Mouse (Mus musculus): Measurements from ENCODE around the gene Vcp.
A peak's percentile ranks its signal among the peaks of the same experiment; 100 is the strongest.

Gene Vcp

DNA sequence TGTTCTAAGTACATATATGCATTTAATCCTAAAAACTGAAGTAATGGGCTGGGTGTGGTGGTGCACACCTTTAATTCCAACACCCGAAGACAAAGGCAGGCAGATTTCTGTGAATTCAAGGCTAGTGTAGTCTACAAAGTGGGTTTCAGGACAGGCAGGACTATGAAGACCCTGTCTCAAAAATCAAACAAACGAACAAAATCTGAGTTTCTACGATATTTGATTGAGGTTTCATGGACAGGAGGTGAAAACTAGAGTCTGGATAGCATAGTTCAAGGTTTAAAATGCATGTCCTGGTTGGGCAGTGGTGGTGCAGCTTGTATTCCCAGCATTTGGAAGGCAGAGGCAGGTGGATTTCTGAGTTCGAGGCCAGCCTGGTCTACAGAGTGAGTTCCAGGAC is 31.0 kb downstream of the Vcp start, which contains the start of gene 1700022I11Rik:
Gene 1700022I11Rik, plus strand, starts transcription at position 301 of the 400 bp plus-strand sequence.
- DNase-seq: no peak

DNA sequence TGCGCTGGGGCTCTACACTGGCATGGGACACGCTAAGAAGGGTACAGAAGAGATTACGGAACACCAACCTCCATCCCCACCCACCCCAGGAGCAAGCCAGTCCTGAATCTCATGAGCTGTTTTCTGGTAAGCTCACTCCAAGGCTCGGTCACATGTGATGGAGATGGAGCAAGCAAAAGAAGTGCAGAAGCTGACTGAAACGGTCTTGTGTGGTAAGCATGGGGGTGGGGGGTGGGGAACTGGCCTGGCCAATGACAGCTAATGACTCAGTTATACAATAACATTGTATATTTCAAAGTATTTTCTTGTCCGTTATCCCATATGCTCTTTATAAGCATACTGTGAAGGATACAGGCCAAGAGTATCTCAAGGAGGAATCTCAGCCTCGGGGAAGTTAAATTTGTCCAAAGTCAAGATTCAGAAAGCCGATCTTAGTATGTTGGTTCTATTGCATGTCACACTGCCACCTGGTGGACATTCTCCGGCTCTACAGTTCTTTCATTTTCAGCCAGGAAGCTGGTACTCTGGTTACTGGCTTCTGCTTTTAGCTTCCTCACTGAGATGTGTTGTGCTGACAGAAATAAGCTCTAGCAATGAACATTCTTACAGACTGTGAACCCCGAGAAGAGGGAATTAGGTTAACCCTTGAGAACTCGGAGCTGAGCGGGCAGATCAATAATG is 35.1 kb downstream of the Vcp start:
- peak; percentile 71 to 74 for DNase-seq

DNA sequence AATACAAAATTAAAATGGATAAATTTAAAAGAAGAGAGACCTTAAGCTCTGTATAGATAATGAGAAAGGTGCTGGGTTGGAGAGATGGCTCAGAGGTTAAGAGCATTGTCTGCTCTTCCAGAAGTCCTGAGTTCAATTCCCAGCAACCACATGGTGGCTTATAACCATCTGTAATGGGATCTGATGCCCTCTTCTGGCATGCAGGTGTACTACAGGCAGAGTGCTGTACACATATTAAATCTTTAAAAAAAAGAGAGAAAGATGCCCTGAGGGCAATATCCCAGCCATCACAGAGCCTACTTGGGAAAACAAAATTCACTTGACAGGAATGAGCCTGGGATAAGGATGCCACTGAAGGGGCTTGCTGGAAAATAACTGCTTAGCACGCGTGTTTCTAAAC is 36.8 kb downstream of the Vcp start:
- peak in 1 of 2 experiments; percentile 62 for DNase-seq

DNA sequence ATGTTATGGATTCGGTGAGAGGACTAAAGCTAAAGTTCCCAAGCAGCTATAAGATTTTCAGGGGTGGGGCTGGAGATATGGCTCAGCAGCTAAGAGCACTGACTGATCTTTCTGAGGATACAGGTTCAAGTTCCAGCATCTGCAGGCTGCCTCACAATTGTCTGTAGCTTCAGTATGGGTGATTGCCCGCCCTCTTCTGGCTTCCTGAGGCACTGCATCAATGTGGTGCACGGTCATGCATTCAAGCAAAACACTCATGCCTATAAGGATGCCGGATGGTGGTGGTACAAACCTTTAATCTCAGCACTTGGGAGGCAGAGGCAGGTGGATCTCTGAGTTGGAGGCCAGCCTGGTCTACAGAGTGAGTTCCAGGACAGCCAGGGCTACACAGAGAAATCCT is 38.7 kb downstream of the Vcp start:
- peak; percentile 77 to 84 for DNase-seq

DNA sequence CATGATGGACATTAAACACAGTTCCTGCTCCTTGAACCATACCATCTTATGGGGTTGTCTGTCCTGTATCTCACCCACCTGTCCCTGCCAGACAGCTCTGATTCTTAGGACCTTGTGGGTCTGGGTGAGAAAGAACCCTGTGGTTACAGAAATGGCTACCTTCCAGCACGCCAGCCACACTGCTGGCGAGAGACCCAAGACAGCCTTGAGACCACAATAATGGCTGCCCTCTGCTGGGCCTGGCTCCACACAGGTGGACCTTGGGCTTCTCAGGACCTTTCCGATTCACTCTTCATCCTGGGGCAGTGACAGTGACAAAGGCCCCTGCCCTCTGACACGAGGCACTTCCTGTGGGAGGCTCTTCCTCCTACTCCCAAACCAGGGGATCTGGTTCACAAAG is 40.9 kb downstream of the Vcp start:
- DNase-seq: peak; percentile 34 to 36

DNA sequence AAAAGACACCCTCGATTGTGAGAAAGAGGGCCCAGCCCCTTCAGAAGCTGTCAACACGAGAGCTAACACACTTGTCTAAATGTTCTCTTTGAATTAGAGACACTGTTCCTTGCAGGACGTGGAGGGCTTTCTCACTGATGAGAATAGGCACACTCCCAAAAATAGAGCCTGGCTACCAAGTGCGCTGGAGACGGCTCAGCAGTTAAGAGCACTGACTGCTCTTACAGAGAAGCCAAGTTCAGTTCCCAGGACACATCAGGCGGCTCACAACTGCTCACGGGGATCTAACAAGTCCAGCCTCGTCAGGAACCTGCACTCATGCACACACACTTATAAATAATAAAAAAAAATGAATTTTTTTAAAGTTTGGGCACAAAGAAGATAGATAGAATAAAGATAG is 41.4 kb downstream of the Vcp start:
- DNase-seq: no peak

DNA sequence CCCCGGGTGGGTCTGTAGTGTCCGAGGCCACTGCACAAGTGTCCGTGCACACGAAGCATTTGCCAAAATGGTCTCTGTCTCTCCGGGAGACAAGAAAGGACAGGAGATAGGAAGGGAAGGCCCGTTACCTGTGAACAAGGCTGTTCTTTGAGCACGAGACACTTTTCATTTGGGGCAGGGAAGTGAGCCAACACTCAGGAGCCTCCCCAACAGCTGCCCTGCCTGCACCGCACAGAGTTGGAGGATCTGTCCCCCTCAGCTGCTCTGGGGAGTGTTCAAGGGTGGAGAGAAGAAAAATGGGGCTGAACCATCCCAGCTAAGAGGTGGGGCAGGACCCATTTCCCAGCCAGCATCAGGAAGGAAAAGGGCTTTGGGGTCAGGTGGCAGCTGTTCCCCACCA is 42.3 kb downstream of the Vcp start:
- DNase-seq: no peak

DNA sequence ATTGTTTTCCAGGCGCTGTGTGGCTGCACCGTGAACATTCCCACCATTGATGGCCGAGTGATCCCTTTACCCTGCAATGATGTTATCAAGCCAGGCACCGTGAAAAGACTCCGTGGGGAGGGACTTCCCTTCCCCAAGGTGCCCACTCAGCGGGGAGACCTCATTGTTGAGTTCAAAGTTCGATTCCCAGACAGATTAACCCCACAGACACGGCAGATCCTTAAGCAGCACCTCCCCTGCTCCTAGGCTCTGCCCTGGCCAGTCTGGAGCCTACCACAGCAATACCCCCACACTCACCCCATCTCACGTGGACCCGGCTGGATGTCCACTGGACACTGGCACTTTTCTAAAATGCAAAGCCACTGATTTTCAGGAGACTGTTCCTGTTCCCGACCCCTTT is 43.0 kb downstream of the Vcp start:
- no peak for DNase-seq

DNA sequence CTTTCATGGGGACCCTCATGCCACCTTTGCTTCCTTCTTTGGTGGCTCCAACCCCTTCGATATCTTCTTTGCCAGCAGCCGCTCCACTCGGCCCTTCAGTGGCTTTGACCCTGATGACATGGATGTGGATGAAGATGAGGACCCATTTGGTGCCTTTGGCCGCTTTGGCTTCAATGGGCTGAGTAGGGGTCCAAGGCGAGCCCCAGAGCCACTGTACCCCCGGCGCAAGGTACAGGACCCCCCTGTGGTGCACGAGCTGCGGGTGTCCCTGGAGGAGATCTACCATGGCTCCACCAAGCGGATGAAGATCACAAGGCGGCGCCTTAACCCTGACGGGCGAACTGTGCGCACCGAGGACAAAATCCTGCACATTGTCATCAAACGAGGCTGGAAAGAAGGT is 43.7 kb downstream of the Vcp start:
- no peak for DNase-seq

DNA sequence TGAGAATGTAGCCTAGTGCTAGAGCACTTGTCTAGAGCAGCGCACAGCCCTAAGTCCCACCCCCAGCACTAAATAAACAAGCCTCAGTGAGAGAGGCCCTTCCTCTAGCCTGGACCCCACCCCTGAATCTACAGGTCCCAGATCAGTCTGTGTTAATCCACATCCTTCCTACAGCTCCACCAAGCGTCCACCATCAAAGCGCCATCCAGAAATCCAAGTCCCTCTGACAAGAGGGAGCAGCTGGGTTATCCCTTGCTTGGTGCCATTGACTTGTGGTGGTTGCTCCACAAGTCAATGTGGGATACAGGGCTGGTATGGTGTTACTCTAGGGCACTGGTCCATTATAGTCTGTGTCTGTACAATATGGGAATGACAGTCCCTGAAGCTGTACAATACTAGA is 45.1 kb downstream of the Vcp start:
- no peak for DNase-seq

DNA sequence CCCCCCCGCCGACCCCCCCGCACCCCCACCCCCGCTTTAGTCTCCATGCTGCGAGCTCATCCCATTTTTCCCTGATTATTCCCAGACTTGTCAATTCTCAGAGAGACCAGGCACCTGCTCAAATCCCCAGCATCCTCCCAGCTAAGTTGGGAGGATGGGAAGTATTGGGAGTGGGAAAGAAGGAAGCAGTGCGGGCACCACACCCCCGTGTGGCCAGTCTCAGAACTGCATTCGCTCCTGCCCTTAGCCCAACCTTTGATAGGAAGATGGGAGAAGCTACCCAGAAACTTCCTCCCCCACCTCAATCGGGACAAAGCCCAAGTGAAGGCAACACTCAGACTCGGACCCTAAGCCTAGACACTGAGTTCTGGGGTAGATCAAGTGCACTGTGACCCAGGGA is 46.0 kb downstream of the Vcp start:
- peak; percentile 92 to 95 for DNase-seq

DNA sequence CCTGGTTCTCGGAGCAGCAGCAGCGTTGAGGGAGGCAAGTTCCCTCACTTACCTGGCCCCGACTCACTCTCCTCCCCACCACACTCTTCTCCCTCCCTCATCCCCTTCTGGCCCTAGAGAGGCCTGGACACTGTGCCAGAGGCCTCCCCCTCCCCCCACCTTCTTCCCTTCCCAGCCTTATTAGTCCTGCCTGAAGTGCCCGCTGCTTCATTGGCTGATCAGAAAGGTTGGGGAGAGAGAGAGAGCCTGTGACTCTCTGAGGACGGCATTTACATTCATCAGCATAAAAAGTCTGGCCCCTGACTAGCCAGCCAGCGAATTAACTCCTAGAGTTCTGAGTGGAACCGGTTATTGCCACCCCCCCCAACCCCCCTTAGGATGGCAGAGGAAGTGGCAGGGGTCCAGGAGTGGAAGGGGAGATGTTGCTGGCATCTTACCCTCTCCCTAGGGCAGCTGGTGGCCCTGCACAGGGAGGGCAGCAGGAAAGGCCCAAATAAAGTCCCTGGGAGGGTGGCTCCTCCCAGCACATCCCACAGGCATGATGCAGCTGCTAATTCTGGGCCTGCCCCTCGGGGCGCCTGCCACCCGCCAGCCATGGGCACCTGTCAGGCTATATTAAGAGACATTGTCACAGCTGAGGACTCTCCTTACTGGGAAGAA is 46.7 kb downstream of the Vcp start:
- peak; percentile 75 to 87 for DNase-seq

DNA sequence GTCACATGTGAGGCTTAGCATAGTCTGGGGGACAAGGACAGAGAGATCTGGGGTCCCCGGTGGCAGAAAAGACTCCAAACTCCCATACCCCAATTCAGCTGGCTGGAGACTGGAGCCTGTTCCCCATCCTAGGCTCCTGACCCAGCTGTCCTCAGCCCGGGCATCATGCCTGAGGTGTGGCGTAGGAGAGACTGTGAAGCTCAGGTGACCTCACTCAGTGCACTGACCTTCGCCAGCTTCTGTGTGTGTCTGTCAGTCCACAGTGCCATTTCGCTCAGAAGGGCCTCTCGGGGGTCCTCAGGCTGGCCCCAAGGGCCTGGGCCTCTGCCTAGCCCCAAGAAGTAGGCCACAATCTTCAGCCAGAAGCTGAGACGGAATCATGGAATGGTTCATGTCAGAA is 47.7 kb downstream of the Vcp start:
- peak; percentile 39 to 42 for DNase-seq

DNA sequence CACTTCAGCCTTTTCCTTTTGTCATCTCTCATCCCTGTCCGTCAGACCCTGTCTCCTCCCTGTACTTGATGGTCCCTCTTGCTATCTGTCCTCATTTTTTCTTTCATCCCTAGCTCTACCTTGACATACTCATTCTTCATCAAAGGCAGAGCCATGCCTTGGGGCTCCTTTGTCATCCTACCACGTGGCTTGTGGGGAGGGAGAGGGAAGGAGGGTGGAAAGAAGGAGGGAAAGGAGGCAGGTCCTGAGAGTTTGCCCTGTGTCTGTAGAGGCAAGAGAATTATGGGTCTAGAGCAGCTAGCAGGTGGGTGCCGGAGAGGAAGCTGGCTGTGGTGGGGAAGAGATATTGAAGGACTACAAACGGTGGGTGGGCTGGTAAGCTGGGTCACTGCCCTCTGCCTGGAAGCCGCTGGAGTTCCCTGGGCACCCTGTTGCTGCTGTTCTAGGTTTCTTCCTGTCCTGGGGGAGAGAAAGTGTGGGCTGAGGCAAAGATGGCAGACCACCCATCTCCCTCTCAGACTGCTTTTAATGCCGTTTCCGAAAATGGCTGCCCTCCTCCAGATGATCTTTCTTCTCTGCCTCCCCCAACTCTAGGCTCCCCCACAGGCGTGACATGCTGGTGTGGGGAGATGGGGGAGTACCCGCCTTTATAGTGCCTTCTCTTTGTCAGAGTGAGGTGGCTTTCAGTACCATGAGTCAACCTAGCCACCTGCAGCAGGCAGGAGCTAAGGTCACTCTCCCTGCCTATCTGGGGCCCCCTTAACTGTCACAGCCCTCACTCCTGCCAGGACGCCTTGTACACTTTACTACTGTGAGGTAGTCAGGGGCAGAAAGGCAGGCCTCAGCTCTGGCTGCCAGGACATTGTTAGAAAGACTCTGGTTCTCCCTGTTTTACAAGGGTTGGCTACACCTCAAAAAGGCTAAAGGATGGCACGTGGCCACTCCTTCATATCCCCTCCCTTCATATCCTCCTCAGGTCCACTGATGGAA is 48.8 kb downstream of the Vcp start:
- peak in 1 of 2 experiments; percentile 34 for DNase-seq

DNA sequence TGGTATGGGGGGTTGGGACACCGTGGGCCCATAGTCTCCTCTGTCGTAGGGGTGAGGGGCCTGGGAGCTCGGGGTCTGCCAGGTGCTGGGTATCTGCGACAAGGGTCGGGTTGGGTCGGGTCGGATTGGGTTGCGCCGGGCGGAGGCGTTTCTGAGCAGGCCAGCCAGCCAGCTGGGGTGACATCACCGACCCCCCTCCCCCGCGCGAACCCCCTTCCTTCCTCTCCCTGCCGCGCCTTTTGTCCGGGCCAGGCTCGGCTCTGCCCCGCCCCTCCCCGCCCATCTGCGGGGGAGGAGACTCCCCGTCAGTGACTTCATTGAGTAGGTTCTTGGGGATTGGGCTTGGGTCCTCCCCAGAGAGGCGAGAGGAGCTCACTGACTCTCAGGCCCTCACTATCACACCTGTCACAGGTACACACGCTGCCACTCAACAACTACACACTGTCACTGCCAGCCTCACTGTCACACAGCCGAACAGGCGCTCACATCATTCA is 50.2 kb downstream of the Vcp start:
- DNase-seq: peak; percentile 84 to 92

DNA sequence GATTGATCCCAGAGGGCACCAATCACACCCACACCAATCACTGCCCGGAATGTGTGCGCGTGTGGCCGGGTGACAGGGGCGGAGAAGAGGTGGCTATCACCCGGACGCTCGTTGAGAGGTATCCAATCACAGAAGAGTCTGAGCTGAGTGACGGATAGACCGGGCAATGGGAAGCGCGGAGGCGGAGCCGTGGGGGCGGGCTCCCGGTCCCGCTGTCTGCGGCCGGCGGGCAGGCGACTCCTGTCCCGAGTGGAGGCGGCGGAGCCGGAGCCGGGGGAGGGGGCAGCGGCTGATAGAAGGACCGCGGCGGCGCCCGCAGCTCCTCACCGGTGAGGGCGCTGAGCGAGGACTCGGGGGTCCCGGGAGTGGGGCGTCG is 50.6 kb downstream of the Vcp start, which contains the start of gene Dnajb5:
Gene Dnajb5, plus strand, starts transcription at position 139 of the 376 bp plus-strand sequence.
- peak; percentile 98 to 99 for DNase-seq

DNA sequence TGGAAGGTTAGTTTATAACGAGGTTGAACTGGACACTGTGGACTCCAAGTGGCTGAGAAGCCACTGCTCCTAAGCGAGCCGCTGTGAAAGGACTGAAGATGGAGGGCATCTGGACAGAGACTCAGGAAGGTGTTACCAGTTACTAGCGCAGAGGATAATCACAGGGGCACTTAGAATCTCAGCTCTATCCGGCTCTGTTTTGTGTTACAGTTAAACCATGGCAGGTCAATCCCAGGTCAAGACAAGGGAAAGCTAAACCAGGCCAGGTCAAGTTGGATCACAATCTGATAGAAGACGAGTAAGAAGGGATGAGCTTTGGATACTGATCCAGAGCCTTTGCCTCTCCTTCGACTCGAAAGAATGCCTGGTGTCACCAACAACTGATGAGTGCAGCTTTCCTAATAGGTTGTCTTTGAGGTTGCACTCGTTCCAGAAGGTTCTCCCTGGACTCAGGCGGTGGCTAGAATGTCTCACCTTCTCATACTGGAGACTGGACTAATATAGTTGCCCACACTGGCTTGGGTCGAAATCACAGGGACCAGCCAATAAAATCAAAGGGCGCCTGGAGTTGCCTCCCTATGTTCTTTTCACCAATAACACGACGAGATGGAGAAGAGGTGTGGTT is 51.1 kb downstream of the Vcp start:
- no peak for DNase-seq

DNA sequence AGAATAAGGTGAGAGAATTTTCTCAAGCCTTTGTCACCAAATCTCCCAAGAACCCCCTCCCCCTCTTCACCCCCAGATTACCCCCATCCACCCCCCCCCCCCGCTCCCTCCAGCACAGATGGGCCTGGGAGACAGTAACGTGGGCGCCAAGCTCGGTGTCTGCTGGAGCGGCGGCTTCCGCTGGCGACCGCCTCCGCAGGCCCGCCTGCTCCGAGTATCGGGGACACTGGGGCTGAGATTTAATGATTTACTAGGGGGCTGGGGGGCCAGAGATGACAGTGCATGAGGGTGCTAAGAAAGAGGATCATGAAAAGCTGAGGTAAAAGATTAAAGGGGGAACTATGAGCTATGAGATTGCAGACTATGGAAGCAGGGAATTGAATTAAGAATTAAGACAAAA is 51.8 kb downstream of the Vcp start:
- peak; percentile 38 to 39 for DNase-seq

DNA sequence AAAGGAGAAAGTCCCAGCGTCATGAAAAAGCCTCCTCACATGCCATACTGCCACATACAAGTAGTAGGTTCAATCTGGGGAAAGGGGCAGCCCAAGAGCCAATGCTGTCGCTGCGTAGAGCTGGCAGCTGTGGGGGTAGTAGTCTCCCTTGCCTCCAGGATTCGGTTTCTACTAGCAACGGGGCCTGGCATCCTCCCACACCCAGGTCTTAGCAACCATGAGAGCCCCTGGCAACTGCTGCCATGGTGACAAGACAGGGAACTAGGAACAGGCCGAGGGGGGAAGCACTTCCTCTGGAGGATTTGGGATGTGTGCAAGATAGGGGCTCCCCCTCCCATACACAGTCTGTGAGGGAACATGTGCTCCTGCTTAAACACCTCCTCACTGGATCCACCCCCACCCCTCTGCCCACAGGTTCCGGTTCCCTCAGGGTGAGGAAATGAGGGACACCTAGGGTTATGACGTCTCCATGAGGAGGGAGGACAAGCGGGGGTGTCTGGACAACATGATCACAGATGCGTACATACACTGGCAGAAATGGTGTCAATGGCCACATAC is 53.5 kb downstream of the Vcp start:
- peak; percentile 85 to 91 for DNase-seq

DNA sequence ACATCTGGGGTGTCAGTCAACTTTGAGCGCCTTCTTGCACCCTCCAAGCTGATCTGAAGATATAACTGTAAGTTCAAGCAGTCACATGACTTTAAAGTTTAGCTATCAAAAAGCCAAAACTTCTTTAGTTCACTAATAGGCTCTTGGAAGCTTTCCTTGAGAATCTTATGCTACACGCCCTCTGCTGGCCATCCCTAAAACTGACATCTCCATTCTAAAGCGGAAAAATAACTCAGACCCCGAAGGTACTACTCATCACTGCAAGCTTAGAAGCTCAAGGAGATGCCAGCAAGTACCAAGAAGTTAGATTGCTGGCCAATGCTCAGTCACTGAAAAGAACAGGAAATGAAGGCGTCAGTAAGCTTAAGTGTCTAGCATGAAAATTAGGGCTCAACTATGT is 54.4 kb downstream of the Vcp start:
- DNase-seq: peak; percentile 84 to 85

DNA sequence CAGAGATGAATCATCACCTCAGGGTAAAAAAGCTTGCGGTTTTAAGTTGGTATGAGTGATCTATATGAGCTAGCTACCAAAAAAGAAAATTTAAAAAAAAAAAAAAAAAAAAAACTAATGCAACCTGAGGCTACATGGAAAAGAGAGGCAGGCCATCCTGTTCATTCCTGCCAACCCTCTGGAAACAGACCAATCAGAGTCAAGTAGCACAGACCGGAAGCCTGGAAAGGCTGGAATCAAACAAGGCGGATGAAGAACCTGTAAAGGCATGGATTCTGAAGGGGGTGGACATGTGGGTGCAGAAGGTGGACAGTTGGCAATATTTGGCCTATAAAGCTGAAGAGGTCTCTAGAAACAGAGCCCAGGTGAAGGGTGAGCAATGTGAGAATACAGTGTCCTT is 54.9 kb downstream of the Vcp start:
- no peak for DNase-seq

DNA sequence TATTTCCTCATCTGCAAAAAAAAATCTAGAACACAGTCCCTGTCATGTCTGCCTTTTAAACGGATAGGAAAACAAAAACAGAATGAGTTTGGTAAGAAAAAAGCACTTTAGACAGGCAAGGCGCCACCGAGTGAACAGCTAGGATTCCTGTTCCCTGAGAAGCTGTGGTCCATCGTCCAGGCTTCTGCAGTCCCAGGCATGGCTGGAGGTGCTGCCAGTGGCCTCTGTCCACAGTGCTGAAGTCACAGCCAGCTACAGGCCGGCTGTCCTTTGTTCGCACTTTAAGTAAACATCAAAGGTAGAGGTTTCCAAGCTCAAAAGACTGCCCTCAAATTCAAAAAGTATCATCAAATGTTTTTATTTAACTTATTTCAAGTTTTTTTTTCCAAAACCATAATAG is 55.3 kb downstream of the Vcp start:
- DNase-seq: no peak
